Mouse (Mus musculus) left cerebral cortex, postnatal 4 days (tissue): ENCODE results near the gene Atp6v0c. TPM values are rescaled to one million over a fixed set of nuclear protein-coding genes. Genes with fewer than 3 reads are reported as not detected.

Experiments used
- DNase-seq: peaks from one replicate; pipeline ENCODE4 v3.0.0-alpha.2; 2022
- intact Hi-C: fragments of 180-260 bp; cut with DNase I; formaldehyde crosslinking; loops from one replicate; pipeline ENCODE4 v1.15.1; 2025
- total RNA-seq, 2 experiments: library from RNA; stranded (reverse); gene quantifications; 2 replicates each; pipeline ENCODE4 v1.2.3; 2021

Atp6v0c gene
- total RNA-seq, 2 experiments from 2014 or later = 770 to 834 TPM

DNA sequence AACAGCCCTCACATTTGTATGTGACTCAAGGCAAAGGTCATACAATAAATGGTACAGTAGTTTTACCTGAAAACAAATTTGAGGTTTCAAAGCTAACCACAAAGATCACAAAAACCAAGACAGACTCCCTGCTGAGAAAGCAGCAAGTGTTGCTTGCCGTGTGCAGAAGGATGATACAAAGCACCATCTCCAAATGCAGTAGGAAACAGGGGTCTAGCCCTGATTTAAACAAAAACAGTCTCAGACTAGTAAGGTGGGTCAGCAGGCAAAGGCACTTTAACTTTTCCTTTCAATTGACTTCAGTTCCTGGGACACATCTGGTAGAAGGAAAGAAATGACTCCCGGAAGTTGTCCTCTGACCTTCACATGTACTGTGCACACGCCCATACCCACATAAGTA lies 42.7 kb downstream of the Atp6v0c start:
- intact Hi-C loops = no loop called here
- no peak for DNase-seq

DNA sequence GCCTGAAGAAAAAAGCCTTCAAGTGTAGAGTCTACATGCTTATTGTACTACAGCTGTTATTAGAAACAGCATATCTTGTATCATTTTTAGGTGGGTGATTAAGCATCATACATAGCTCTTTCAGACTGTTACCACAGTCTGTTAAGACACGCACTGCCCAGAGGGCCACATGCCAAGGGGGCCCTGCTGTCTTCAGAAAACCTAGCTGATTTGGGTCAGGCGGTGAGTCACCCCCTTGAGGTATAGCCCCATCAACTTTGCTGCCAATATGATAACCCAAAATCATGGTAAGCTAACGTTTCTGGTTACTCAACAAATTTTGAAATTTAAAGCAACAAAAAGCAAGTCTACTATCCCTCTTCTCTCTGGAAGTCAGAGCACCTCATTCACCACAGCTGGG lies 50.1 kb downstream of the Atp6v0c start:
- intact Hi-C loops = no loop called here
- no peak for DNase-seq

Other genes starting within 250 kb of the Atp6v0c start
- not detected for gene Sbp, start 228.0 kb downstream of the Atp6v0c start, total RNA-seq
- gene Sbpl, start 214.4 kb downstream of the Atp6v0c start, total RNA-seq = not detected
- under 1 TPM in 1 of 2 experiments, not detected in 1; 0.22 TPM for gene Prss30, start 189.1 kb downstream of the Atp6v0c start, total RNA-seq
- not detected for gene Prss22, start 171.6 kb downstream of the Atp6v0c start, total RNA-seq
- gene Prss27, start 131.6 kb downstream of the Atp6v0c start, total RNA-seq = not detected
- gene Kctd5, start 96.2 kb downstream of the Atp6v0c start, total RNA-seq = 10 to 100 TPM; 67.0 to 68.4 TPM
- 10 to 100 TPM; 67.0 to 68.3 TPM for gene Pdpk1, start 18.8 kb downstream of the Atp6v0c start, total RNA-seq
- gene Amdhd2, start 5.9 kb downstream of the Atp6v0c start, total RNA-seq = 10 to 100 TPM; 30.2 to 32.0 TPM
- gene Tbc1d24, start 35.9 kb upstream of the Atp6v0c start, total RNA-seq = 10 to 100 TPM; 82.8 to 91.5 TPM
- 10 to 100 TPM; 15.8 to 16.4 TPM for gene Ntn3, start 39.8 kb upstream of the Atp6v0c start, total RNA-seq
- gene Tedc2, start 51.1 kb upstream of the Atp6v0c start, total RNA-seq = 10 to 100 TPM; 12.6 to 13.7 TPM
- 1 to 10 TPM; 9.1 to 9.8 TPM for gene Ccnf, start 81.8 kb upstream of the Atp6v0c start, total RNA-seq
- 1 to 10 TPM; 1.4 to 1.9 TPM for gene Abca17, start 181.4 kb upstream of the Atp6v0c start, total RNA-seq
- 100 to 1,000 TPM; 109 to 114 TPM for gene Abca3, start 182.2 kb upstream of the Atp6v0c start, total RNA-seq
- gene Rnps1, start 244.9 kb upstream of the Atp6v0c start, total RNA-seq = 100 to 1,000 TPM; 204 to 208 TPM